Mouse (Mus musculus) forebrain, embryonic 14.5 days (tissue): Measurements from ENCODE around the gene Ifnk. TPM values are rescaled to one million over a fixed set of nuclear protein-coding genes. Genes with fewer than 3 reads are reported as not detected.

Experiments
- ATAC-seq: fragments of 200-750 bp; cut with Nextera tagmentation; 2 replicates; pipeline ENCODE4 v1.8.0; 2017; ENCODE audit warnings: mild to moderate bottlenecking, moderate library complexity
- DNase-seq: peaks from one replicate; pipeline ENCODE4 v3.0.0-alpha.2; 2015; ENCODE audit warnings: low spot score
- H3K27ac ChIP-seq: fragments of 300-500 bp; sonication (generic); 2 replicates; pipeline ENCODE4 v1.5.1; 2014; ENCODE audit warnings: low read depth, mild to moderate bottlenecking, control low read depth, low read length, moderate library complexity
- H3K27me3 ChIP-seq: fragments of 300-500 bp; sonication (generic); replicated peaks from 2 replicates; pipeline ENCODE4 v1.6.1; 2014; ENCODE audit warnings: low read length, control low read depth, mixed read lengths; ENCODE audit not compliant: control insufficient read depth, insufficient read depth
- H3K36me3 ChIP-seq: fragments of 300-500 bp; sonication (generic); 2 replicates; pipeline ENCODE4 v1.6.1; 2014; ENCODE audit warnings: low read length, control low read depth; ENCODE audit not compliant: control insufficient read depth, insufficient read depth
- H3K4me1 ChIP-seq: fragments of 300-500 bp; sonication (generic); 2 replicates; pipeline ENCODE4 v1.6.1; 2014; ENCODE audit warnings: antibody characterized with exemption, low read length, control low read depth; ENCODE audit not compliant: control insufficient read depth, insufficient read depth
- H3K4me2 ChIP-seq: fragments of 300-500 bp; sonication (generic); 2 replicates; pipeline ENCODE4 v1.6.1; 2014; ENCODE audit warnings: mild to moderate bottlenecking, control low read depth, low read length
- H3K4me3 ChIP-seq: fragments of 300-500 bp; sonication (generic); 2 replicates; pipeline ENCODE4 v1.5.1; 2014; ENCODE audit warnings: low read depth, low read length, control low read depth
- H3K9ac ChIP-seq: fragments of 300-500 bp; sonication (generic); 2 replicates; pipeline ENCODE4 v1.6.1; 2014; ENCODE audit warnings: mild to moderate bottlenecking, low read length, control low read depth, moderate library complexity
- H3K9me3 ChIP-seq: fragments of 300-500 bp; sonication (generic); replicated peaks from 2 replicates; pipeline ENCODE4 v1.6.1; 2016; ENCODE audit warnings: low read length, control low read depth, mixed read lengths; ENCODE audit not compliant: control insufficient read depth
- WGBS: fragments of 180-500 bp; shearing (Covaris S2); extraction: QIAGEN DNeasy Blood & Tissue Kit; methylation state at CpG from one replicate; pipeline ENCODE4 v1.1.7; 2014; 5-methylcytosine and 5-hydroxymethylcytosine counted together
- polyA plus RNA-seq: library from polyadenylated mRNA; unstranded; fragments of >200 nt; fragmentation: Nextera tagmentation; extraction: Ambion mirVana; gene quantifications from 2 replicates; pipeline ENCODE4 v1.2.1, GENCODE M21; 2014

The Ifnk gene
- polyA plus RNA-seq, 1 experiment from 2014 or later = not detected

DNA sequence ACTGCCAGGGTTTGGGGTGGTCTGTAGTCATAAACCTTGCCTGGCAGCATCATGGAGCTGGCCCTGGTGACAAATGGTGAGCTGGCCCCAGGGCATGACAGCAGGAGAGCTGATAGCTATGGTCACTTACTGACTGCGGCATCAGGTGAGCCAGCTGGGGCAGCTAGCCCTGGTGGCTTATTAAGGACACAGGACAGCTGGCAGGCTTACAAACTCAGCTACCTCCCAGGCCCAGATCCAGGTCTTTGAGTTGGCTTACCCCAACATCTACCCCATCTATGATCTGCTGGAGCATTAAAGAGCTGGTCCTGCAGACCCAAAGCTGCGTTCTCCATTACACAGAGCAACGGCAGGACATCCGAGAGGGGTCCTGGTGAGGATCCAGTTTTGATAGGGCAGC, 18.4 kb upstream of the Ifnk start:
- Histone ChIP-seq H3K4me1 (no peaks in the 10 kb centered on the region), H3K9me3 (no peaks in the 10 kb centered on the region), H3K36me3 (no peaks in the 10 kb centered on the region), H3K27ac (no peak overlapping the region), H3K4me3 (no peak overlapping the region), H3K27me3 (no peaks in the 10 kb centered on the region), H3K4me2 (no peak overlapping the region), H3K9ac (no peak overlapping the region)
- WGBS = 94% methylated on average over 4 of the region's 4 CpGs
- DNase-seq (no peak), ATAC-seq (no peak)

- H3K27me3 ChIP-seq = no peaks in the 10 kb centered on the region
- H3K27ac ChIP-seq = no peak overlapping the region
- H3K4me2 ChIP-seq = no peak overlapping the region
- DNase-seq (no peak), ATAC-seq (no peak)
- H3K9ac ChIP-seq = no peak overlapping the region
- H3K4me3 ChIP-seq = no peak overlapping the region
- H3K36me3 ChIP-seq = no peaks in the 10 kb centered on the region
- H3K4me1 ChIP-seq = no peaks in the 10 kb centered on the region
- H3K9me3 ChIP-seq = no peaks in the 10 kb centered on the region
- 92% methylated on average over 15 of the region's 15 CpGs for WGBS
Observed at GRCm38 (mm10) chr4:35134846-35135611, 16.8 kb upstream of the Ifnk start.

- Histone ChIP-seq H3K4me1 (no peaks in the 10 kb centered on the region), H3K27me3 (no peaks in the 10 kb centered on the region), H3K9ac (no peak overlapping the region), H3K4me3 (no peak overlapping the region), H3K36me3 (no peaks in the 10 kb centered on the region), H3K27ac (no peak overlapping the region), H3K9me3 (no peaks in the 10 kb centered on the region), H3K4me2 (no peak overlapping the region)
- no peak for ATAC-seq
- DNase-seq = no peak
- WGBS = 73% methylated on average over 4 of the region's 4 CpGs
Observed at GRCm38 (mm10) chr4:35135806-35136205, 16.1 kb upstream of the Ifnk start.

DNA sequence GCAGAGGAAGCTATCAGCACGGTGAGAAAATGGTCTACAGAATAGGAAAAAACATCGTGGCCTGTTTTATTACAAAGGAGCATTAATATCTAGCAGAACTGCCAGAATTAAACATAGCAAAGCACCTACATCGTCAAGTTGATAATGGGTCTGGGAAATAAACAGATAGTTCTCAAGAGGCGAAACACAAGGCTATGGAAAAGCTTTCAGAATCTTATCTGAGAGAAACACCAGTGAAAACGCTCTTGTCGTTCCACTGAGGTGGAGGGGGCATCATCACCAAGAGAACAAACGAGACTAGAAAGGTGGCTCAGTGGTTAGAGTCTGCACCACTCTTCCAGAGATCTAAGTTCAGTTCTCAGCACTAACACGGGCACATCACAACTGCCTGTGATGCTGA, 14.9 kb upstream of the Ifnk start:
- no peak for ATAC-seq
- no peak for DNase-seq
- Histone ChIP-seq H3K27me3 (no peaks in the 10 kb centered on the region), H3K4me2 (no peak overlapping the region), H3K4me1 (no peaks in the 10 kb centered on the region), H3K4me3 (no peak overlapping the region), H3K27ac (no peak overlapping the region), H3K9me3 (no peaks in the 10 kb centered on the region), H3K9ac (no peak overlapping the region), H3K36me3 (no peaks in the 10 kb centered on the region)
- WGBS = 91% methylated on average over 8 of the region's 8 CpGs

DNA sequence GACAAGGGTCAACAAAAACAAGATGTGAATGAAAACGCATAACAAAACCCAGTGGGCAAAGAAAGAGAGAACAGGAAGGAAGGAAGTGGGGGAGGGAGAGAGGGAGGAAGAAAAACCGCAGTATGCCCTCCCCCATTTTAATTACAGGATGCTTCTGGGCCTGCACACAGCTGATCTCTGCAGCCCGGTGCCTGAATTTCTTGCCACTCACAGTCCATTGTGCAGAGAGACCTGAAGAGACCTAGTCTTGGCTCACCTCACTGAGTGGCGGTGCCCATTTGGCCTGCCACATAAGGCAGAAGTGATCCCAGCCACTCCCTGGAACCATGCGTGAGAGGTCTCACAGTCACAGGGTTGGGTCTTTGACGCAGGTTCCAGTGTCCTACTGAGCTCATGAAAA, 13.8 kb upstream of the Ifnk start:
- Histone ChIP-seq H3K36me3 (no peaks in the 10 kb centered on the region), H3K4me2 (no peak overlapping the region), H3K27ac (no peak overlapping the region), H3K27me3 (no peaks in the 10 kb centered on the region), H3K4me3 (no peak overlapping the region), H3K4me1 (no peaks in the 10 kb centered on the region), H3K9me3 (no peaks in the 10 kb centered on the region), H3K9ac (no peak overlapping the region)
- no peak for DNase-seq
- ATAC-seq = no peak
- 47% methylated on average over 6 of the region's 6 CpGs for WGBS

GRCm38 (mm10) chr4:35140317-35140716, 11.5 kb upstream of the Ifnk start:
- Histone ChIP-seq H3K27me3 (no peaks in the 10 kb centered on the region), H3K27ac (no peak overlapping the region), H3K36me3 (no peaks in the 10 kb centered on the region), H3K4me1 (no peaks in the 10 kb centered on the region), H3K4me2 (no peak overlapping the region), H3K4me3 (no peak overlapping the region), H3K9ac (no peak overlapping the region), H3K9me3 (no peaks in the 10 kb centered on the region)
- no peak for ATAC-seq
- DNase-seq = no peak
- 88% methylated on average over 6 of the region's 6 CpGs for WGBS

DNA sequence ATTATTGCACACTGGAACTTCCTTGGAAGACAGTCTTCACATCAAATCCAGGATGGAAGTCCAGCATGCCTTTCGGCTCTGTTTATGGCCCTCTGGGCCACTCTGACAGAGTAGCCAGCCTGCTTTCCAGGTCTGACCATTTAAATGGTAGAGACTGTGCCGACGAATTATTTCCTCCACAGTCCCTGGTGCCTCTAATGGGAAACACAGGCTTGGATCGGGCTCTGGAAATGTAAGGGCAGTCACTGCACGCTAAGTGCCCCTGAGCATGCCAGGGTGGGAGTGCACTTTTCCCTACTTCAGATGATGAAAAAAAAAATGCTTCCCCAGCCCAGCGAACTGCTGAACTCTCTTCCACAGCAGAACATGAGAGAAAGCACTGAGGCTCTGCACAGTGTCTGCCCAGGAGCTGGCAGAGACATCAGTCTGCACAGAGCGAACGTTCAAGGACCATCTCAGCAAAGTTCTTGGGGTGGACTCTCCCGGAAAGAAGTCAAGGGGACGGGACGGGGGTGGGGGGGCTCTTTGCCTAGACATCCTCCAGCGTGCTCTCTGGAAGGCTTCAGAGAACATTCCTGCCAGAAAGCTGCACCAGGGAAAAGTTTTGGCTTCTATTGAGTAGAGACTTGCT, 8.3 kb upstream of the Ifnk start:
- no peak for DNase-seq
- H3K4me1 ChIP-seq = no peaks in the 10 kb centered on the region
- H3K4me3 ChIP-seq = no peak overlapping the region
- no peaks in the 10 kb centered on the region for H3K36me3 ChIP-seq
- no peak overlapping the region for H3K27ac ChIP-seq
- H3K9ac ChIP-seq = no peak overlapping the region
- H3K27me3 ChIP-seq = no peaks in the 10 kb centered on the region
- WGBS = 84% methylated on average over 12 of the region's 12 CpGs
- H3K4me2 ChIP-seq = no peak overlapping the region
- H3K9me3 ChIP-seq = no peaks in the 10 kb centered on the region
- ATAC-seq = no peak

GRCm38 (mm10) chr4:35145726-35146125, 6.1 kb upstream of the Ifnk start:
- H3K27ac ChIP-seq = no peak overlapping the region
- WGBS = 90% methylated on average over 10 of the region's 10 CpGs
- DNase-seq (no peak), ATAC-seq (no peak)
- H3K4me1 ChIP-seq = no peaks in the 10 kb centered on the region
- H3K4me2 ChIP-seq = no peak overlapping the region
- no peak overlapping the region for H3K4me3 ChIP-seq
- H3K9ac ChIP-seq = no peak overlapping the region
- H3K27me3 ChIP-seq = no peaks in the 10 kb centered on the region
- H3K36me3 ChIP-seq = no peaks in the 10 kb centered on the region
- no peaks in the 10 kb centered on the region for H3K9me3 ChIP-seq

DNA sequence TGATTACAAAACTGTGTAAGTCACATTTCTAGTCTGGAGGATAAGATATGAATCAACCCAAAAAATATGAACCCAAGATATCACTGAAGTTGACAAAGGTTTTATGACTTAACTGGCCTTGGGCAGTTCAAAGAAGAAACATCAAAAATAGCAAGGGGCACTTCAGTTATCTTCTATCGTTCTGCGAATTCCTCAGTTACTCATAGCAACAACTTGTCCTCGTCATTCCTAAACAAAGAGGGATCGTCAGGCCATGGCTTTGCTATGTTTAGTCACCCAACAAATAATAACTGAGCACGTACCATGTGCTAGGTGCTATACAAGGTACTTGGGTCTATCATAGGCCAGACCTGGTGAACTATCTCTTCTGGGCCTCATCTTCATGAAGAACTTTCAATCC, 5.3 kb upstream of the Ifnk start:
- 93% methylated on average over 5 of the region's 5 CpGs for WGBS
- DNase-seq (no peak), ATAC-seq (no peak)
- Histone ChIP-seq H3K27me3 (no peaks in the 10 kb centered on the region), H3K36me3 (no peaks in the 10 kb centered on the region), H3K4me3 (no peak overlapping the region), H3K27ac (no peak overlapping the region), H3K4me2 (no peak overlapping the region), H3K4me1 (no peaks in the 10 kb centered on the region), H3K9me3 (no peaks in the 10 kb centered on the region), H3K9ac (no peak overlapping the region)
